Mouse (Mus musculus) 3134 (cell line): ENCODE data around the gene Nme7.

Experiments used
- DNase-seq: peaks from one replicate; pipeline ENCODE4 v3.0.0-alpha.2; 2011; ENCODE audit warnings: low spot score; ENCODE audit not compliant: insufficient read length; ENCODE audit errors: extremely low read depth

Nme7 gene

GRCm38 (mm10) chr1:164319542-164320140, 15.7 kb downstream of the Nme7 start:
- DNase-seq: no peak

GRCm38 (mm10) chr1:164320731-164321130, 16.8 kb downstream of the Nme7 start:
- no peak for DNase-seq

- no peak for DNase-seq
Measured at GRCm38 (mm10) chr1:164321408-164321807, 17.5 kb downstream of the Nme7 start.

- no peak for DNase-seq
Measured at GRCm38 (mm10) chr1:164322987-164323650, 19.2 kb downstream of the Nme7 start.

GRCm38 (mm10) chr1:164324221-164324620, 20.3 kb downstream of the Nme7 start:
- no peak for DNase-seq

- DNase-seq: no peak
Measured at GRCm38 (mm10) chr1:164324878-164325277, 21.0 kb downstream of the Nme7 start.

- DNase-seq: no peak
Measured at GRCm38 (mm10) chr1:164326600-164327155, 22.8 kb downstream of the Nme7 start.

GRCm38 (mm10) chr1:164327764-164328163, 23.8 kb downstream of the Nme7 start:
- DNase-seq: no peak

GRCm38 (mm10) chr1:164332559-164332958, 28.6 kb downstream of the Nme7 start:
- no peak for DNase-seq

GRCm38 (mm10) chr1:164335435-164335834, 31.5 kb downstream of the Nme7 start:
- DNase-seq: no peak

GRCm38 (mm10) chr1:164335846-164336245, 31.9 kb downstream of the Nme7 start:
- DNase-seq: no peak

- no peak for DNase-seq
Measured at GRCm38 (mm10) chr1:164342161-164342560, 38.2 kb downstream of the Nme7 start.

- no peak for DNase-seq
Measured at GRCm38 (mm10) chr1:164353443-164353842, 49.5 kb downstream of the Nme7 start.

GRCm38 (mm10) chr1:164357995-164358394, 54.1 kb downstream of the Nme7 start:
- no peak for DNase-seq

GRCm38 (mm10) chr1:164361997-164362396, 58.1 kb downstream of the Nme7 start:
- no peak for DNase-seq

- DNase-seq: peak; percentile 23
Measured at GRCm38 (mm10) chr1:164366156-164367128, 62.5 kb downstream of the Nme7 start.

- DNase-seq: no peak
Measured at GRCm38 (mm10) chr1:164368152-164368551, 64.2 kb downstream of the Nme7 start.

GRCm38 (mm10) chr1:164369781-164370180, 65.9 kb downstream of the Nme7 start:
- no peak for DNase-seq

GRCm38 (mm10) chr1:164373029-164373428, 69.1 kb downstream of the Nme7 start:
- DNase-seq: no peak

- no peak for DNase-seq
Measured at GRCm38 (mm10) chr1:164374020-164374419, 70.1 kb downstream of the Nme7 start.

- no peak for DNase-seq
Measured at GRCm38 (mm10) chr1:164375626-164376025, 71.7 kb downstream of the Nme7 start.
